Mouse (Mus musculus) cerebellum, adult 2 months (tissue): ENCODE results near the gene Coro7.

Experiments used
- CTCF ChIP-seq: fragments of 200-500 bp; IDR thresholded peaks from 2 replicates; pipeline ENCODE4 v1.5.1; 2011; ENCODE audit warnings: low read depth, mild to moderate bottlenecking, control low read depth, low read length, moderate library complexity, borderline replicate concordance; ENCODE audit not compliant: insufficient read depth
- POLR2A ChIP-seq: fragments of 200-500 bp; IDR thresholded peaks from 2 replicates; pipeline ENCODE4 v1.6.1; 2011; ENCODE audit warnings: low read length, control low read depth, borderline replicate concordance; ENCODE audit not compliant: insufficient read depth

GRCm38 (mm10) chr16:4597296-4597695 lies 82.3 kb downstream of the Coro7 start:
- no peak for TF ChIP-seq CTCF
- no peak for TF ChIP-seq POLR2A
